Mouse (Mus musculus): ENCODE data around the gene Bmp6. TPM values are rescaled to one million over a fixed set of nuclear protein-coding genes. Genes with fewer than 3 reads are reported as not detected.

Gene Bmp6
- polyA plus RNA-seq, 2 experiments from 2014 or later: not detected

DNA sequence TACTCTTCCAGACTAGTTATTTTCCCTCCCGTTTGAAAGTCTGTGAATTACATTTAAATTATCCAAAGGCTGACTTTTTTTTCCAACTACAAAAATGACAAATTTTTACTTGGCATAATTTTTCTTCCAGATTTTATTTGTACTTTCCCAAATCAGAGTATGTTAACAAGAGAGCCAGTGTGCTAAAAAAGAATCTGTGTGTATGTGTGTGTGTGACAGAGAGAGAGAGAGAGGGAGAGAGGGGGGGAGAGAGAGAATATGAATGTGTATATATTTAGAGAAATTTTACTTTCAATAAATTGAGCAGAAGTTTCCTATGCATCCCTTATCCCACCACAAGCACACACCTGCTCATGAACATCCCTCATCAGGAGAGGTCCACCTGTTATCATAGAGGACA lies 9.4 kb downstream of the Bmp6 start:
- no peak for ATAC-seq

DNA sequence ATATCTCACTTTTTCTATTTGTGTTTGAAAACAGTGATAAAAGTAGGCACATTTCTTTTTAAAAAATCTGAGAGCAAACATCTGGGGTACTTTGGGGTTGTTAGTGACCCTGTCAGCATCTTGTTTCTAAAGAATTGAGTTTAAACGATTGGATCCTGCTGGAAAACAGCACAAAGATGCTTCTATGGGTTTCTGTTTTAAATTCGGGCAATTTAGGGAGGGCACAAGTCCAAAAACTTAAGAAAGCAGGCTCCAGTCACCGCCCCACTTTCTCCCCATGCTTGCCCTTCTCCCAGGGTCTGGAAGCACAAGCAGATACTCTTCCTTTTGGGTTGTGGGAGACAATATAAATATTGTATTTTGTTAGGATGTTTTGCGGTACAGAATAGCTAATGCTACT lies 14.1 kb downstream of the Bmp6 start:
- no peak for ATAC-seq

DNA sequence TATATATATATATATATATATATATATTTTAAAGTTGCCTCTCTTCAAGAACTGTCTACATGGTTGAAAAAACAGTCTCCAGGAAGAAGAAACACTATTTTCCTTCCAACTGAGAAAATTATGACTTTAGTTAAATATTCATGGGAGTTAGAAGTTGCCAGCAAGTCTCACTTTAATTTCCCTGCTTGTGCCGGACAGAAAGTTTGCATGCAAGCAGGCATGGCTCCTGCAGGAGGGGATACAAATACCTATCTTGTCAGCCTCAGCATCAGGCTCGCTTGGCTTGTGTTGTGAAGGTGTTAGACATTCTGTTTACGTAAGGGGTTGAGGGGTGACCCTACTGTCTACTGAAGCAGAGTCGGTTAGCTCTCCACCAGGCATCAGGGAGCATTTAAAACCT lies 17.8 kb downstream of the Bmp6 start:
- ATAC-seq: no peak

DNA sequence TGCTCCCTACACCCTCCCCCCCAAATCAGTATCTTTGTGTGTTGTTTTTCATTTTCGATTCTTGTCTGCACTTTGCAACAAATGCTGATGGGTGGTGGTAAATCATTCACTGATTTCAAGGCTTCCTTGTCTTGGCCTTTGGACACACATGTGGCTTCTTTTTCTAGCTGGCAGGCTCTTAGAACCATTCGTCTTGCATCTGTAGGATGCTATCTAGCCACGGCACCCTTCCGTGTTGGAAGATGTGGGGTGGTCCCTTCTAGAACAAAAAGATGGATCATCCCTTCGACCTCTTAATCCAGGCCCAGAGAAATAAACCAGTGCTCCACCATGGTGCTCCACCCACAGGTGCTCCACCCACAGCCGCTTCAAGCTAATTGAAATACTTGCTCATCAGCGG lies 19.0 kb downstream of the Bmp6 start:
- ATAC-seq: no peak

DNA sequence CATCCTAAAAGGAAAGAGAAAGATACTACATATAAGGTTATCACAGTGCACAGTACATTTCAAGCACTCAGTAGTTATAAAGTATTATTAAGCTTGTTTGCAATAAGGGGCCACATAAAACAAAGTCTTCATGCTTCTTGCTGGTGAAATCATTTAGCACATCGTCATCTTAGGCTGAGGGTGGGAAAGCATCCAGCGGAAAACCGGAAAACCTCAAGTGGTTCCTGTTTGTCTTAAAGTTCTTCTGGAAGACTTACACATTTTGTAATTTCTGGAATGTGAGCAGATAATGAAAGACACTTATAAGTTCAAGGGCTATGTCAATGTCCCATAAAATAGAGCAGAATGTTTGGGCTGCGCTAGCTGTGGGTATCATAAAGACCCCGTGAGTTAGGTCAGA lies 24.7 kb downstream of the Bmp6 start:
- no peak for ATAC-seq

DNA sequence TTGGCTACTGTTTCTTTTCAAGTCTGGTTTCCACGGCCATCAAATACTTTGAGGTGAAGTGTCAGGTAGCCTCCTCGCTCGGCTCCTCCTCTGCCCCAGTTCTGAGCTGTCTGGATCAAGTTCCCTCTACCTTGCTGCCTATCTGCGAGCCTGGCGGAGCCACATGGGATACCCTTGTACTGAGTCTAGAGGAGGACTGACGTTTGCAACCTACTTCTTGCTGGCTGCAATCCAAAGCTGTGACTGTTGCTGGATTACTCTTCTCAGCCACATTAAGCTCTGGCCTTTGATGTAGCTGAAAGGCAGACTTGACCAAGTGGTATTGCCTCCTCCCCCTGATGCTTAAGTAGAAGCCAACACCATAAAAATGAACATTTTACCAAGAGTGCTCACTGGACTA lies 31.2 kb downstream of the Bmp6 start:
- no peak for ATAC-seq

DNA sequence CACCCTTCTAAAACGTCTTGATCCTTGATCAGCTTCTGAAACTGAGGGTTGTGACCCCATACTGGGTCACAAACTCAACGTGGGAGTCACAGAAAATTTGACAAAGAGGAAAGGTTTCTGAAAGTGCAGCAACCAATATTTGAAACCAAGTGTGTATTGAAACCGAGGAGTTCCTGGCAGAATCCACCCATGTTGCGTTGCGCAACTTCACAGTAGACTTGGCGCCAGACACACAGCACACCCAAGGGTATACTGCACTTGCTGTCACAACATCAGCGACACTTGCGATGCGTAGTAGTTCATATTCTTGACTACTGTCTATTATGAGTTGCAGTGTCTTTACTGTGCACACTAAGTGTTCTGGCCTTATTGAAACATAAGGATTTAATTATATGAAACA lies 32.4 kb downstream of the Bmp6 start:
- ATAC-seq: no peak

DNA sequence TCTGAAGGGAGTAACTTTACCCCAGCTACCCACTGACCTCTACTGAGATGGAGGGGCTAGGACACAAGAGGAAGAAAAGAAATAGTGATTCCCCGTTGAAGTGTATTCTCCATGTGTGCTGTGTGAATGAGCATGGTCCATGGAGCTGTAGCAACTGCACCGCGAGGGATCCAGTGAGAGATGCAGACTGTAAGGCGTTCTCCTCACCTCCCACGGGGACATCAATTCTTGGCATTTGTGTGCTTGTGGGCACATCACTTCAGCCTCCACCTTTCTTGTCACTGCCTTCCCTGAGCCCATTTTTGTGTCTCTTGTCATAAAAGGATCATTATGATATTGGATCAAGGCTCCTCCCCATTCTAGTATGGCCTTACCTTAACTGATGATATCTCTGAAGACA lies 34.9 kb downstream of the Bmp6 start:
- no peak for ATAC-seq

DNA sequence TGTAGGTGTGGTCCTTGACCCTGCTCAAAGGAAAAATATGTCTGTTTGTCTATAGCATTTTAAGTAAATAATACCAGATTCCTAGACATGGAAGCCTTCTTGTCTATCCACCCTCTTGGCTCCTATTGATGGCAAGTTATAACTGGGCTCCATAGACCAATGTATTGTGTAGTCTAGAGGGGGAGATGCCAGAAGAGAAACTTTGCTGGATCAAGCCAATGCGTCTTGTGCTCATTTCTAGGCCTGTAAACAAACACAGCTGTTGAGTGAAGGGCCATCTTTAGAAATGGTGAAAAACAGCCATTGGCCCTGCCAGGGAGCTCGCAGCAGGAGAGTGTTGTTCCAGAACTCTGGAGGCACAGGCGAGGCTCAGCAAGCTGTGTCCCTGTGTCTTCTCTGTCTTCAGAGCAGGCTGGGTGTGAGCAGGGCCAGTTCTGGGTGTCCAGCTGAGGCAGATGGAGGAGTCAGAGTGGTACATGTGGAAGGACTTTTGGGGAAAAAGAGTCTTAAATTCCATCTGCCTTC lies 41.2 kb downstream of the Bmp6 start:
- no peak for ATAC-seq

DNA sequence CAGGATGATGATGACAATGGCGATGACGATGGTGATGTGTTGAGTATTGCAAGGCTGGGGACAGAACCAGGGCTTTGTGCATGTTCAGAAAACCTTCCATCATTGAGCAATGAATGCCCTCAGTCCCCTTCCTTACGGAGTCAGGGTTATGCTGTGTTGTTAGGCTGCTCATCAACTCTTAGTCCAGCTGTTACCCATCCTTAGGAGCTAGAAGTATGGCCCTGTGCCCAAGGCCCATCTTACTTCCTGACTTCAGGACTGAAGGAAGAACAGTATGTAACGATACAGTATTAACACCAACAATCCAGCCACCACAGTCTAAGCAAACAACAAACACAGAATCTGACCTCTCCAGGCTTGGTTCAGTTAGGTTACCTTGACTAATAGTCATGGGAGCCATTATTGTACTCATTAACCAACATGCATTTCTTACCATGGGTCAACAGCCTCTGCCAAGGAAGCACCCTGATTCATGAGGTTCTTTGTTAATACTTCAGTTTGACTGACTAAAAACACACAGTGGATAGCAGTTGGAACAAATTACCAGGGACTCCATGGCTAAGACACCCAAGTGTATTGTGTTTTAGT lies 42.6 kb downstream of the Bmp6 start:
- no peak for ATAC-seq

DNA sequence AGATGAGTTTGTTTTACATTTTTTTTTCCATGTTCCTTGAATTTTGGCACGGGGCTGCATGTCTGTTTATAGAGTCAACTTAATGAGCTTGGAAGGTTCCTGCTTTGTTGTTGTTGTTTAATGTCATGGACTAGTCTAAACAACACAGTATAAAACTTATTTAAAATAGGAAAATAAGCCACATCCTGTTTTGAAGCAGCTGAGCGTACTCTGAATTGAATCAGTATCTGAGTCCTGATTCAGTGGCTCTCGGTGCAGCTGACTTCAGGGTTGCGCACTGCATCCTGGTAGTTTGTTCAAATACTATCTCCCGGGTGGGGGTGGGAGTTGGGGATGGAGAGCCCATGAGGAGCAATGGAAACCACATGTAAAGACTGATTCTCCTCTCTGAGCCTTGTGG lies 48.5 kb downstream of the Bmp6 start:
- no peak for ATAC-seq

DNA sequence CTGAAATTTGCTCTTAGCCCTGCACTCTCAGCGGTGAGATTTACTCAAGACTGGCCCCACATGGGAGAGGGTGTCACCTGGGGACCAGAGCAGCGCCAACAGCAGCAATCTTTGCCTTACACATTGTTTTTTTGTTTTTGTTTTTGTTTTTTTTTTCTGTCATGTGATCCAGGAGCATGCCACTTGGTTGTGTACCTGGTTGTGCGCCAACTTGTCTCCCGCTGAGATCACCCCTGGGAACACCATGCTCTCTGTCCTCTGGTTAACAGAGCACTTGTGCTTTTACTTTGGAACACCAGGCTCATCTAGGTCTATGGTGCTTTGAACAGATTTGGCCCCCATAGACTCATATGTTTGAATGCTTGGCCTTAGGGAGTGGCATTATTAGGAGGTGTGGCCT lies 50.1 kb downstream of the Bmp6 start:
- ATAC-seq: no peak

DNA sequence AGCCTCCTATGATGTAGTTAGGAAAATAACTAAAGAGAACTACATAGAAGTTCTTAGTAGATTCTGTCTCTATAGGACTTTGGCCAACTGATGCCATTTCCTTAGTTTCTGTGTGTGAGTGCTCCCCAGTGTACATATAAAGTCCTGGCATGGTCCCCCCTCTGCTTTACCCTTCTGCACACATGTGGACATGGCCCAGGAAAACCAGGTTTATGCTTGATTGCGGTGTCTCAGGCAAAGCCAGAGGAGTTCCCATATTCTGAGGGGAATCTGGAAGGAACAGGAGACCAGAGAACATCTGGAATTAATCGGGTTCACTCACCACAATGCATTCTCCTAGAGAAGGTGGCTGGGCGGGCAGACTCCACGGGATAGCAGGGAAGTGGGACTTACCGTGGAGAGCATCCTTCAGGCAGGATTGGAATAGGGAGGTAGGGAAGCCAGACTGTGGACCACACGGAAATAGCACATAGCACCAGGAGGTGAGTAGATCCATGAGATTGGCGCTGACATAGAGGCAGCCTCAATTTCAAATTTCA lies 52.2 kb downstream of the Bmp6 start:
- no peak for ATAC-seq

DNA sequence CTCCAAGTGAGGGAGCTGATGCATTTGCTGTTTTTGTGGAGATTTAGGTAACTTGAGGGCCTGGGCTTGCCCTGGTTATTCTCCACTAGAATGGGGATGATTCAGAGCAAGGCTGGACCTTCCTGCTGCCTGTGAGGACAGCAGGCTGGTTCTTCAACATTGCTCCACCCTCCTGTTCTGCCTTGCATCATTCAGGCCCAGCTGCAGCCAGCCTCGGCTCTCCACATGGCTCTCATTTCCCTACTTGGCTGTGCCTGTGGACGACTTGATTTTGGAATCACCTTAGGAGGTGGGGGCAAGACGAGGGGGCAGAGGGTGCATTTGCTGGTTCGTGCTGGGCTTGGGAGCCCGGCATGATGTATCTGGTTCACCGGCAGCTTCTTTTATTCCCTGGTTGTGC lies 53.8 kb downstream of the Bmp6 start:
- no peak for ATAC-seq

DNA sequence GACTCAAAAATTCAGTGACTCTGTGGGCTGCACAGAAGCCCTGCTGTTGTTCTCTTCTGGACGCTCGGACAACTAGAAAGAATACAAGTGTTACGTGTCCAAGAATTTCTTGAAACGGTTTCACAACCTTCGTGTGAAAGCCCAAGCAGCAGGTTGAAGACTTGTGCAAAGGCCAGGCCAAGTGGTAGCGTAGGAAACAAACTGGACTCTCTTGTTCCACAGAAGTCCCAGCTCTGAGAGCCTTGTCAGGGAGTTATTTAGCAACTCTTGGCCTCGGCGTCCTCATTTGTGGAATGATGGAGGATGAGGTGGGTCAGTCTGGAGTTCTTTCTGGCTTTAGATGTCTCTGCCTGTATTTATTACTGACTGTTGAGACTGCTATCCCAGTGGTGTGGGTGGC lies 55.8 kb downstream of the Bmp6 start:
- ATAC-seq: no peak

DNA sequence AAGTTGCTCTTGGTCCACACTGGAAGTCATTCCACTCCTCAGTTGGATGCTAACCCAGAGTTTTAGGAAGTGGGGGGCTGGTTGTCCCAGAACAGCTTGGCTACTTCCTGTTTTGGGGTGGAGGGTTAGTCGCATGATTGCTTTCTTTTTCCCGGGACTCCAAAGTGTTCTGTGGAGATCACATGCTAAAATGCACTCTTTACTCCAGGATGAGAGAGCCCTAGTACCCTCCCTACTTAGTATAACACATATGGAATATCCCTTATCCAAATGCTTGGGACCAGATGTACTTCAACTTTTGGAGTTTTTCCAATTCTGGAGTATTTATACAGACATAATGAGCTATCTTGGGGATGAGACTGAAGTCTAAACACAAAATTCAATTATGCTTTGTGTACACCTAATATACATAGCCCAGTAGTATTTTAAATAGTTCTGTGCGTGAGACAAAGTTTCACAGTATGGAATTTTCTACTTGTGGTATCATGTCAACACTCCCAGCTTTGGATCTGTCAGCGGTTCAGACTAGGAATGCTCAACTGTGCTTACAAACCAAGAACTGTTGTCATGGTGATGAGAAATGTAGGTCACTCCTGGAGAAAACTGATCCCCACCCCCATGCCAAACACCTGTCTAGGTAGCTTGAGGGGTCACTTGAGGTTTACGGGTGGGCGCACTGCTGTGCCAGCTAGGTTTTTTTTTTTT lies 62.9 kb downstream of the Bmp6 start:
- no peak for ATAC-seq

DNA sequence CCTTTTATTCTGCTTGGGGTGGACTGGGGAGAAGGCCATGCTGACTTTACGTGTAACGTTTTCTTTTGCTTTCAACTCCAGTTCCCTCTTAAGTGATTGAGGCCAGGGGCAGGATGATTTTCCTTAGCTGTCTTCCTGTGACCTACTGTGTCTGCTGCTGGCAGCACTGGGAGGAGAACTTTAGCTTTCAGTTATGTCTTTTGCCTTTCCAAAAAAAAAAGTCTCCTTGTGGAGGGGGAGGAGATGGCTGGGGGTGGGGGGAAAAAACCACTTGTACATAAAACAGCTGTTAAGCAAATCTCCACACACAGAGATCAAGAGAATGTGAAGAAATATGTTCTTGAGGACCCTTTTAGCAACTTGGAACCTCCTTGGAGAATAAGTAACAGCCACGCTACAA lies 63.7 kb downstream of the Bmp6 start:
- no peak for ATAC-seq

DNA sequence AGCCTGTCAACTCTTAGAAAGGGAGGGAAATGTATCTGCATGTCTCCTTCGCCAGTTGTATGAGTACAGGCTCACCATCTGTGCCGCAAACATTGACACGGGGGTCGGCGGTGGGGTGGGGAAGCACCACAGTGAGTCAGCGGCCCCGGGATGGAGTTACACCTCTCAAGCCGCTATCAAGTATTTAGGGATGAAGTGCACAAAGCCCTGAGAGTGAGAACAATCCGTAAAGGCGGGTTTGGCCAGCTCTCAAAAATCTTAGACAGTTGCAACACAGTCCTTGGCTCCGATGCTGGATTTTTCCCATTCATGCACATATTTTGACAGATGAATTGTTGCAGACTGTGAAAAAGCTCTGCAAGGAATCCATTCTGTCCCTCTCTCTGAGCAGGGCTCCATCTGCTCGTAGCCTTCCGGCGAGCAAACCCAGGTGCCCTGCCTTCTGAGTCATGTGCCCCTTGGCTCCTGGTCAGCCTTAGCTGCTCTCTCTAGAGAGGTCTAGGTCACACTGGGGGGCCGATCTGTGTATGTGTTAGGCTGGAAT lies 65.5 kb downstream of the Bmp6 start:
- ATAC-seq: no peak

DNA sequence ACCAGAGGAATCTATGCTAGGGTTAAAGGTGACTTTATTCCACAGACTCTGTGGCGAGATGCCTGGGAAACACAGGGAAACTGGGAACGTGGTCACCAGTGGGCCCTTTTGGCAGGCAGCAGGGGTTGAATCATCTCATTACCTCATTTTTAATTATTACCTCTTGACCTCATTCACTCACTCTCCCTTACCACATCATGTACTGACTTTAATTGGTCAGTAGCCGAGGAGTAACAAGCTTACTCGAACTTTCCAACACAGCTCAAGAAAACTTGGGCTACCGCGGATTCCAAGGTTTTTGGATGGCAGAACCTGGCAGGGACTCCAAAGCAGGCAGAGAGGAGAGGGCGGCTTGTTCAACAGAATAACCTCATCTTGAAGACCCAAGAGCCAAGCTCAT lies 74.9 kb downstream of the Bmp6 start:
- no peak for ATAC-seq

DNA sequence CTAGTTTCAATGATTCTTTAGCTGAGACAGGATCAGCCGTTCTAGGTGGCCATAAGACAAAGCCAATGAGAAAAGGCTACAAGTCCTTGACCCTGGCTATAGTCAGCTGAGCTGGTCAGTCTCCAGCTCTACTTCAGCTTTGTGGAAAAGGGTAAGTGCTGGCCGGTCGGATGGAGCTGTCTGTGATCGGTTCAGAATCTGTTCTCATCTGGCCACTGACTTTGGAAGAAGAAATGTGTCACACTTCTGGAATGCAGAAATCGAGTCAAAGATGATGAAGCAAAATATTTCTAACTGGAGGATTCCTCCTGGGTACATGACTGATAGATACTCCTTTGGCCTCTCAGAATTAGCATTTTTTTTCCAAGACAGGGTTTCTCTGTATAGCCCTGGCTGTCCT lies 77.6 kb downstream of the Bmp6 start:
- no peak for ATAC-seq

DNA sequence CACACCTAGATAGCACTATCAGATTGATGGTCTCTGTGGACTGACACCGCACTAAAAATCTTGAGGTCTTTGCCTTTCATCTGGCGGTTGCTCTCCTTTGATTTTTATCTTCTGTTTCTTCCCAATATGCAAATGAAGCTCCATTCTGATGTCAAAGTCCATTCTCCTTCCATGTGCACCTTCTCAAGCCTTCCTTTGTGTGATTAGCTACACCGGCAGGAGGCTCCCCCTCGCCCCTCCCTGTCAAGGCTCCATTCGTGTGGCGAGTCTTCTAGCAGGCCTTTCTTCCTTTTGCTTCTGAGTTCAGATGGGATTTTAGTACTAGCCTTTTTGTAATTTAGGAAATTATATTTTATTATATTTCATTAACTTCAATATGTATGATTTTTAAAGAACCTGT lies 80.4 kb downstream of the Bmp6 start:
- no peak for ATAC-seq

DNA sequence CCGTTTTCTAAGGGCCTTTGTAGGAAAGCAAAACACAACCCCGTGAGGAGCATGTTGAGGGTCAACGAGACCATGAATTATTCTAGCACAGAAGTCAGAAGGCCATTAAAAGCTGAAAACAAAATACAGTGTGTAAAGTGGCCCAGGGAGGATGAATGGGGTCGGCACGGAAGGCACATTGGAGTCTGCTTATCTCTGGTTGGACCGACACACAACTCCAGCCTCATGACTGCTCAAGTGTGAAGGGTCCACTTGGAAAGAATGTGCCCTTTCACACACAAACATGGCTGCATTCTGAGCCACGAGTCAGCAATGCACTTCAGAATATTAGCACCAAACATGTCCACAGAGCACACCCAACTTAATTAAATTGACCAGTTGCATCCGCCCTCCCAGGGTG lies 84.8 kb downstream of the Bmp6 start:
- ATAC-seq: no peak

DNA sequence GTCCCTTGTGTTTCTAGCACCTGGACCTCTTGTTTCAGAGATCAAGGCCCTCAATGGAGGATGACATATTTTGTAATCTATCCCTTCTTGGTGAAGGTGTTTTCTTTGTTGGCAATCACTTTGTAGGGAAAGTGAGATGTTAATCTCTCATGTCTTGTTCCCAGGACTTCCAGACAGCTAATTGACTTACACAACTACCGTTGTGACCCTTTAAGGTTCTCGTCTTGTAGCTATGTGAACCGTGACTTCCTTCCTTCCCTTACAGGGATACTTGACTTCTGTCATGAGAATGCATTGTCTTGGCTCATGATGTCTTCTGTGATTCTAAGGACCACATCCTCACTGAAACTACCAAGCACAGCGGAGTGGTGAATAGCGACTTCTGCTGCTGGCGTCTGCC lies 85.2 kb downstream of the Bmp6 start:
- no peak for ATAC-seq

DNA sequence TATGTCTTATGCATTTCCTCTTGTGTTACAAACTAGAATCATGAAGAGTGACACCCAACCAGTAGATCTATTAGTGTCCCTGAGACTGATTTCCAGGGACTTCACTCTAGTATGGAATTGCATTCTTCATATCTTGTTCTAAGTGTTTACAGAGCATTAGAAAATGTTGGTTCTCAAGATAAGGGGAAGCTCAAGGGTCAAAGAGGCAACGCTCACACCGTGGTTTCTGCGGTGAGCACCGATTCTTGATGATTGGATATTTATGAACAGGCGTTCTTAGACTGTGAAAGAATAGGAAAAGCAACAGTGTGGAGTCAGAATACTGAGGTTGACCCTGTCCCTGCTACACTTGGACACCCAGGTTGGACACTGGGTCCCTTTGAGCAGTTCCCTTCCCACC lies 89.9 kb downstream of the Bmp6 start:
- ATAC-seq: no peak

Measured in activated CD4-positive, CD25-positive, alpha-beta regulatory T cell, adult 4 months (primary cell).